Mouse (Mus musculus) heart, adult 2 months (tissue): Measurements from ENCODE around the gene Zbtb21.

ENCODE experiments used
- CTCF ChIP-seq: fragments of 200-600 bp; IDR thresholded peaks from 2 replicates; pipeline ENCODE4 v1.8.1; 2022; ENCODE audit warnings: antibody characterized with exemption, mild to moderate bottlenecking, moderate library complexity
- POLR2A ChIP-seq: fragments of 200-500 bp; IDR thresholded peaks from 2 replicates; pipeline ENCODE4 v1.6.1; 2011; ENCODE audit warnings: mild to moderate bottlenecking, low read depth, low read length, control low read depth; ENCODE audit not compliant: insufficient read depth

GRCm38 (mm10) chr16:97904035-97904434 lies 58.4 kb downstream of the Zbtb21 start:
- TF ChIP-seq CTCF (no peak), POLR2A (no peak)
